Mouse (Mus musculus) stomach, postnatal 0 days (tissue): ENCODE data around the gene Kctd3. TPM values are rescaled to one million over a fixed set of nuclear protein-coding genes. Genes with fewer than 3 reads are reported as not detected.
A peak's percentile ranks its signal among the peaks of the same experiment; 100 is the strongest.

Experiments
- ATAC-seq: fragments of 200-750 bp; cut with Nextera tagmentation; 2 replicates; pipeline ENCODE4 v1.8.0; 2017; ENCODE audit not compliant: low FRiP score, low TSS enrichment
- DNase-seq: peaks from one replicate; pipeline ENCODE4 v3.0.0-alpha.2; 2016; ENCODE audit warnings: low spot score
- H3K27ac ChIP-seq: fragments of 300-500 bp; sonication (generic); replicated peaks from 2 replicates; pipeline ENCODE4 v1.5.1; 2014; ENCODE audit warnings: mild to moderate bottlenecking, control low read depth
- H3K27me3 ChIP-seq: fragments of 300-500 bp; sonication (generic); 2 replicates; pipeline ENCODE4 v1.6.1; 2014; ENCODE audit warnings: low read length; ENCODE audit not compliant: control insufficient read depth, insufficient read depth
- H3K36me3 ChIP-seq: fragments of 300-500 bp; sonication (generic); 2 replicates; pipeline ENCODE4 v1.6.1; 2014; ENCODE audit warnings: low read length, mixed read lengths; ENCODE audit not compliant: control insufficient read depth, insufficient read depth
- H3K4me1 ChIP-seq: fragments of 300-500 bp; sonication (generic); replicated peaks from 2 replicates; pipeline ENCODE4 v1.6.1; 2014; ENCODE audit warnings: antibody characterized with exemption; ENCODE audit not compliant: control insufficient read depth, insufficient read depth
- H3K4me2 ChIP-seq: fragments of 300-500 bp; sonication (generic); replicated peaks from 2 replicates; pipeline ENCODE4 v1.6.1; 2014; ENCODE audit warnings: low read depth, mild to moderate bottlenecking, control low read depth, moderate library complexity
- H3K4me3 ChIP-seq: fragments of 300-500 bp; sonication (generic); 2 replicates; pipeline ENCODE4 v1.5.1; 2014; ENCODE audit warnings: low read depth, low read length, control low read depth
- H3K9ac ChIP-seq: fragments of 300-500 bp; sonication (generic); 2 replicates; pipeline ENCODE4 v1.6.1; 2014; ENCODE audit warnings: mild to moderate bottlenecking, low read length, control low read depth, mixed read lengths
- H3K9me3 ChIP-seq: fragments of 300-500 bp; sonication (generic); 2 replicates; pipeline ENCODE4 v1.6.1; 2016; ENCODE audit warnings: low read length; ENCODE audit not compliant: control insufficient read depth
- CTCF ChIP-seq: IDR thresholded peaks from 2 replicates; pipeline ENCODE4 v1.5.1; 2016; ENCODE audit warnings: antibody characterized with exemption, low read depth, mild to moderate bottlenecking, moderate library complexity
- EP300 ChIP-seq: optimal IDR thresholded peaks from 2 replicates; pipeline ENCODE3; 2016; ENCODE audit warnings: antibody characterized with exemption
- WGBS: fragments of 180-500 bp; shearing (Covaris S2); extraction: QIAGEN DNeasy Blood & Tissue Kit; methylation state at CpG from one replicate; pipeline ENCODE4 v1.1.7; 2014; 5-methylcytosine and 5-hydroxymethylcytosine counted together
- polyA plus RNA-seq: library from polyadenylated mRNA; unstranded; fragments of >200 nt; fragmentation: Nextera tagmentation; extraction: Ambion mirVana; gene quantifications from 2 replicates; pipeline ENCODE4 v1.2.1, GENCODE M21; 2015

The Kctd3 gene
- polyA plus RNA-seq, 1 experiment from 2014 or later, result 13.6 TPM

- TF ChIP-seq CTCF (peak; percentile 72), EP300 (no peak)
- Histone ChIP-seq H3K9me3 (no peaks in the 10 kb centered on the region), H3K27me3 (no peaks in the 10 kb centered on the region), H3K4me2 (no peak overlapping the region), H3K27ac (no peak overlapping the region), H3K9ac (no peak overlapping the region), H3K4me3 (no peak overlapping the region), H3K36me3 (no peaks in the 10 kb centered on the region), H3K4me1 (no peaks in the 10 kb centered on the region)
- DNase-seq (no peak), ATAC-seq (no peak)
- 34% methylated on average over 7 of the region's 7 CpGs for WGBS
These were observed 15.5 kb upstream of the Kctd3 start for GRCm38 (mm10) chr1:189022925-189023700.

GRCm38 (mm10) chr1:189015372-189015771, 7.7 kb upstream of the Kctd3 start:
- no peak for ATAC-seq

GRCm38 (mm10) chr1:189013587-189013921, 5.9 kb upstream of the Kctd3 start:
- WGBS, result 23% methylated on average over 4 of the region's 4 CpGs
- H3K4me2 ChIP-seq, result no peak overlapping the region
- ATAC-seq (peak; percentile 38; the same call in 1 of the 2 replicates), DNase-seq (no peak)
- H3K4me3 ChIP-seq, result no peak overlapping the region
- H3K36me3 ChIP-seq, result no peaks in the 10 kb centered on the region
- H3K27me3 ChIP-seq, result no peaks in the 10 kb centered on the region
- no peak overlapping the region for H3K27ac ChIP-seq
- H3K9me3 ChIP-seq, result no peaks in the 10 kb centered on the region
- H3K9ac ChIP-seq, result no peak overlapping the region
- no peak for TF ChIP-seq EP300
- no peak for TF ChIP-seq CTCF
- 0 out of 2 replicates have a peak, but pooled peaks cover 5% of the 10 kb centered on the region for H3K4me1 ChIP-seq

More at GRCm38 (mm10) chr1:189015372-189015771, 7.7 kb upstream of the Kctd3 start:
- Histone ChIP-seq H3K9me3 (no peaks in the 10 kb centered on the region), H3K4me2 (no peak overlapping the region), H3K4me3 (no peak overlapping the region), H3K4me1 (0 out of 2 replicates have a peak, but pooled peaks cover 5% of the 10 kb centered on the region), H3K9ac (no peak overlapping the region), H3K27ac (no peak overlapping the region), H3K36me3 (no peaks in the 10 kb centered on the region), H3K27me3 (no peaks in the 10 kb centered on the region)
- 81% methylated on average over 2 of the region's 2 CpGs for WGBS
- no peak for TF ChIP-seq EP300
- TF ChIP-seq CTCF, result no peak
- DNase-seq, result no peak

- WGBS, result 2% methylated on average over 16 of the region's 16 CpGs
- no peaks in the 10 kb centered on the region for H3K36me3 ChIP-seq
- no peak overlapping the region for H3K9ac ChIP-seq
- no peaks in the 10 kb centered on the region for H3K9me3 ChIP-seq
- ATAC-seq (peak; percentile 39; the same call in 1 of the 2 replicates), DNase-seq (peak; percentile 67)
- 0 out of 2 replicates have a peak, but pooled peaks cover 5% of the 10 kb centered on the region for H3K4me1 ChIP-seq
- no peak overlapping the region for H3K27ac ChIP-seq
- peak overlapping the region; percentile 50 for H3K4me2 ChIP-seq
- no peak overlapping the region for H3K4me3 ChIP-seq
- no peaks in the 10 kb centered on the region for H3K27me3 ChIP-seq
- TF ChIP-seq EP300 (no peak), CTCF (no peak)
These were observed 5.4 kb upstream of the Kctd3 start for GRCm38 (mm10) chr1:189012846-189013586.

GRCm38 (mm10) chr1:189010671-189011070, 3.0 kb upstream of the Kctd3 start:
- 77% methylated on average over 4 of the region's 4 CpGs for WGBS
- Histone ChIP-seq H3K4me3 (no peak overlapping the region), H3K27me3 (no peaks in the 10 kb centered on the region), H3K4me2 (no peak overlapping the region), H3K27ac (no peak overlapping the region), H3K9me3 (no peaks in the 10 kb centered on the region), H3K4me1 (peaks cover 5% of the 10 kb centered on the region; the same call in 1 of the 2 replicates), H3K36me3 (no peaks in the 10 kb centered on the region), H3K9ac (no peak overlapping the region)
- no peak for TF ChIP-seq EP300
- no peak for TF ChIP-seq CTCF
- ATAC-seq, result no peak
- no peak for DNase-seq

- Histone ChIP-seq H3K4me2 (peak overlapping the region; percentile 98), H3K4me3 (peak overlapping the region; percentile 98), H3K9ac (peak overlapping the region; percentile 96; the same call in 1 of the 2 replicates), H3K36me3 (no peaks in the 10 kb centered on the region), H3K27ac (no peak overlapping the region), H3K4me1 (peaks cover 1% of the 10 kb centered on the region; the same call in 1 of the 2 replicates), H3K27me3 (no peaks in the 10 kb centered on the region), H3K9me3 (no peaks in the 10 kb centered on the region)
- WGBS, result 44% methylated on average over 7 of the region's 7 CpGs
- TF ChIP-seq EP300 (no peak), CTCF (no peak)
- ATAC-seq (peak; percentile 46), DNase-seq (no peak)
These were observed 311 bp upstream of the Kctd3 start for GRCm38 (mm10) chr1:189007980-189008324.
